Mouse (Mus musculus) CD4-positive, CD25-positive, alpha-beta regulatory T cell, adult 2 months (primary cell): ENCODE results near the gene Gpd1.

Experiments
- DNase-seq: peaks from one replicate; pipeline ENCODE4 v3.0.0-alpha.2; 2012; ENCODE audit warnings: low read depth, low spot score

The Gpd1 gene

DNA sequence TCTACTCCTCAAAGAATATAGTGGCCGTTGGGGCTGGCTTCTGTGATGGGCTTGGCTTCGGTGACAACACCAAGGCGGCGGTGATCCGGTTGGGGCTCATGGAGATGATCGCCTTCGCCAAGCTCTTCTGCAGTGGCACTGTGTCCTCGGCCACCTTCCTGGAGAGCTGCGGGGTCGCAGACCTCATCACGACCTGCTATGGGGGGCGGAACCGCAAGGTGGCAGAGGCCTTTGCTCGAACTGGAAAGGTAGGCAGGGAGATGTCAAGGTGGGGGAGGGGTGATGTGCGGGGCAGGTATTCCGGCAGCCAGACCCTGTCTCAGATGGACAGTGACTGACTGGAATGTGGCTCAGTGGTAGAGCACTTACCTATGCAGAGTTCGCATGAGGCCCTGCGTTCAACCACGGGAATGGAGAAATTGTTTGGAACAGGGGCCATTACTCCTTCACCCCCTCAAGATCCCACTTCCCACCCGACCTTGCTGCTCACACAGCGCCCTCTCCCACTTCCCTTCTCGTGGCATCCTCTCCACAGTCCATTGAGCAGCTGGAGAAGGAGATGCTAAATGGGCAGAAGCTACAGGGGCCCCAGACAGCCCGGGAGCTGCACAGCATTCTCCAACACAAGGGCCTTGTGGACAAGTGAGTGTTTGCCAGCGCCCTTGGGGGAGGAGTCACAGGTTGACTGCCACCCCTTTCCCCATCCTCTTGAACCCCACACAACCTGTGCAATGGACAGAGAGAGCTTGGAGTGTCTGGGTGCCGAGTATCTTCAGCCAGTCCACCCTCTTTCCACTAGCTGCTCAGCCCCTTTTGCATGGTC, 4.8 kb downstream of the Gpd1 start:
- DNase-seq: no peak

DNA sequence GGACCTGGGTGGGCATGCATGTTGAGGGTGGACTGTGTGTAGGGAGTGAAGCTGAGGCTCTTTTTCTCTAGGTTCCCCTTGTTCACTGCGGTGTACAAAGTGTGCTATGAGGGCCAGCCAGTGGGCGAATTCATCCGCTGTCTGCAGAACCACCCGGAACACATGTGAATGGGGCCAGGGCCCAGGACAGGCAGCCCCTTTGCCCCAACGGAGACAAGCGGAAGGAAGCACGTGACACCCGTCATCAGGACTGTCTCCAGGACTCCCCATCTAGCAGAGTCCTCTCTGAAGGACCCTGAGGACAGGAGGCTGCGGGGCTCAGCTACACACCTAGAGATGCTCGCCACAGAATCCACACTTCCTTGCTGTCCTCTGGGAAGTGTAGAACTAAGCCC, 5.8 kb downstream of the Gpd1 start:
- no peak for DNase-seq

DNA sequence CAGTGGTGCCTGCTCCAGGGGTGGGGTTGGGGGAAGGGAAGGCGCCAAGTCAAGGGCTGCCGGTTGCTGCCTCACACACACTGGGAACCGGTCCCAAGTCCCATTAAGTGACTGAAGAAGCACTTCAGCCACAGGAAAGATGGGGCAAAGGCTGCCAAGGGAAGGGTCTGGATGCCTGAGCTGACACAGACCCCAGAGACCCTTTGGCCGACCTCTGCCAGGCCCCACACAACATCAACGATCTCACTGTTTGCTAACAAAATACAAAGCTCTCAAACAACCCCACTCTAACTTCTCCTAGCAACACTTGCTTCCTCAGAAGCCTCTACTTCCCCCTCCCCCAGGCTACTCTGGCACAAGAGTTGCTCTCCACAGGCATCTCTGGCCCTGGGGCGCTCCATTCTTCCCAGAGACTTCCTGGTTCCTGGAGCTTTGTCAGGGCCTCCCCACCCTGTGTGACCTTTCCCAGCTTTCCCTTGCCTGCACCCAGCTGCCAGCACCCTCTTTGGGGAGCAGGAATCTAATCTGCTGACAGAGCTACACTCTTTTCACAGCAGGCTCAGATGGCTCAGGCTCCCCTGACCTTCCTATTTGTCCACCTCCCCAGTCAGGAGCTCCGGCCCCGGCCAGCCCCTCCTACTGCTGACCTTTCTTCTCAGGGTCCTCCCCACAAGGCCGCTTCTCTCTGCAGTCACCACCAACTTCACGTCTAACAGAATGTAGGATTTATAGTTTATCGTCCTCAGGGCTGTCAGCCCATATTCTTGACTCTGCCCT, 6.4 kb downstream of the Gpd1 start:
- DNase-seq: no peak

GRCm38 (mm10) chr15:99724292-99725021, 7.1 kb downstream of the Gpd1 start:
- peak; percentile 71 for DNase-seq

GRCm38 (mm10) chr15:99725341-99726155, 8.2 kb downstream of the Gpd1 start, which contains the start of gene Cox14:
Gene Cox14, plus strand, starts transcription at chr15:99725618.
- peak; percentile 94 for DNase-seq

- no peak for DNase-seq
Observed at GRCm38 (mm10) chr15:99726549-99726948, 9.2 kb downstream of the Gpd1 start.

GRCm38 (mm10) chr15:99727039-99727438, 9.7 kb downstream of the Gpd1 start:
- peak; percentile 37 for DNase-seq

GRCm38 (mm10) chr15:99727525-99727924, 10.2 kb downstream of the Gpd1 start:
- no peak for DNase-seq

DNA sequence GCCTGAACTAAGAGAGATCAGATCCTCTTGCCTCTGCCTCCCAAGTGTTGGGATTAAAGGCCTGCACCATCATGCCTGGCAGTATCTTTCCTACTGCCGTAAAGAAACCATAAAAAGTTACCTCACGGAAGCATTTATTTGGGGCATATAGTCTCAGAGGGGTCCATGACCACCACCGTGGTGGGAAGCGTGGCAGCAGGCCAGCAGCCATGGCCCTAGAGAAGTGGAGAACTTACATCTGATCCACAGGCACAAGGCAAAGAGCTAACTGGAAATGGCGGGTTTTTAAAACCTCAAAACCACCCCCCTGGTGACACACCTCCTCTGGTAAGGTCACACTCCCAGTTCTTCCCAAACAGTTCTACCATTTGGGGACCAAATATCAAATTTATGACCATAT, 10.9 kb downstream of the Gpd1 start:
- DNase-seq: no peak

GRCm38 (mm10) chr15:99729056-99729783, 11.9 kb downstream of the Gpd1 start:
- DNase-seq: peak; percentile 60

GRCm38 (mm10) chr15:99731167-99731566, 13.9 kb downstream of the Gpd1 start:
- no peak for DNase-seq

DNA sequence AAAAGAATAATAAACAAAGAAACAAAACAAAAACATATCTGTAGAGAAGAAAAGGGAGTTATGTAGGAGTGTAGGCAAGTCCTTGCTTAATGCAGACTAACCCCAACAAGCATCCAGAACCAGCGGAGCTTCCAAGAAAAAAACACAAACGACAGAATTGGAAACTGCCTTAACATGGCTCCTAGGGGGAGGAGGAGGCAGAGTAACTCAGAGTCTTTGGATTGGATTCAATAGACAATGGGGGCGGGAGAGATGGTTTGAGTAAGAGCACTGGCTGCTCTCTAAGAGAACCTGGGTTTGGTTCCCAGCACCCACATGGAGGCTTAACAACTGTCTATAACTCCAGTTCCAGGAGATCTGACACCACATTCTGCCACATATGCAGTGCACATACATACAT, 14.4 kb downstream of the Gpd1 start:
- no peak for DNase-seq

GRCm38 (mm10) chr15:99733186-99733585, 15.9 kb downstream of the Gpd1 start:
- DNase-seq: no peak

DNA sequence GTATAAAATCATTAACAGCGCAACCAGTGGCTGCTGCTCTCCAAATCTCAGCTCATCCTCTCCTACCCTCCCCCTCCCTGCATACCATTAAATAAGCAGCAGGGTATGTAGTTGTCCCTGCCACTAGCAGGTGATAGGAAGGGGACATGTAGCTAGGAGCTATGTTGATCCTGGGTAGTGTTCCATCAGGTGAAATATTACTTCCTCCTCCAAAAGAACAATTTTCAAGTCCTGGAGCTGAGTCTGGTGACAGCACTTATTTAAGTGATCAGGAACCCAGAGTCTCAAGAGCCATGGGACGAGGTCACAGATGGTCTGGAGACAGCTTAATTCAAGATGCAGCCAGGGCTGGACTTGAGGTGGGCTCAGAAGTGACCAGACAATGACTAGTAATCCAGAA, 18.3 kb downstream of the Gpd1 start:
- no peak for DNase-seq

- DNase-seq: no peak
Observed at GRCm38 (mm10) chr15:99736675-99737074, 19.4 kb downstream of the Gpd1 start.

GRCm38 (mm10) chr15:99740229-99740628, 22.9 kb downstream of the Gpd1 start:
- no peak for DNase-seq

GRCm38 (mm10) chr15:99754204-99754603, 36.9 kb downstream of the Gpd1 start:
- DNase-seq: no peak

GRCm38 (mm10) chr15:99767467-99767866, 50.2 kb downstream of the Gpd1 start:
- DNase-seq: no peak

- no peak for DNase-seq
Observed at GRCm38 (mm10) chr15:99768761-99769160, 51.4 kb downstream of the Gpd1 start.

DNA sequence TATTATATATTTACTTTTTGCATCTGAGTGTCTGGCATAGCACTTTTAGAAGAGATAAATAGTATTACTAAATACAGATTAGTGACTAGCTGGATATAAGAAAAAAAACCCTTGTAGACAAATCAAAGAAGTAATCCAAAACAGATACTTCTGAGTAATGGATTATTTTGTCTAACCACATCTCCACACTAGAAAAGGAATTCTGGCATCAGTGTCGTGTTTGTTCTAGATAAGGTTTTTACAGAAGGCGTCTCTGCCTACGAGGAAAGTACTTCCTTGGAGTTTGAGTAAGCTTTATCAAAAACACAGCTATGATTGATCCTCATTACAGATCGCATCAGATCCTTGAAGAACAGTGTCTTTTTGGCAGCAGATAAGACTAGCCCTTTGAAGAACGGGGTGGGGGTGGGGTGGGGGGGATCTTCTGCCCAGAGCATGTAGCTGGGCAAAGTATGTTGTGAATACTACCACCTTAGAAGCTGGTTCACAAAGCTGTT, 53.7 kb downstream of the Gpd1 start:
- DNase-seq: no peak
